Mouse (Mus musculus) liver, adult 2 months (tissue): ENCODE data around the gene 4930562C15Rik. TPM values are rescaled to one million over a fixed set of nuclear protein-coding genes. Genes with fewer than 3 reads are reported as not detected.
A peak's percentile ranks its signal among the peaks of the same experiment; 100 is the strongest.

Experiments used
- DNase-seq: peaks from one replicate; pipeline ENCODE4 v3.0.0-alpha.2; 2011; ENCODE audit warnings: low read depth, low spot score; ENCODE audit errors: extremely low read depth
- H3K27ac ChIP-seq: fragments of 200-500 bp; replicated peaks from 2 replicates; pipeline ENCODE4 v1.5.1; 2012; ENCODE audit warnings: low read depth, mild to moderate bottlenecking, control low read depth, inconsistent platforms, low read length; ENCODE audit not compliant: insufficient read depth
- H3K27me3 ChIP-seq: fragments of 200-500 bp; 2 replicates; pipeline ENCODE4 v1.6.1; 2012; ENCODE audit warnings: mild to moderate bottlenecking, moderate library complexity, low read length, inconsistent platforms; ENCODE audit not compliant: control insufficient read depth, insufficient read depth
- H3K36me3 ChIP-seq: fragments of 200-500 bp; 2 replicates; pipeline ENCODE4 v1.6.1; 2012; ENCODE audit warnings: low read length, inconsistent platforms; ENCODE audit not compliant: control insufficient read depth, insufficient read depth
- H3K4me1 ChIP-seq: fragments of 200-500 bp; 2 replicates; pipeline ENCODE4 v1.6.1; 2011; ENCODE audit warnings: low read length; ENCODE audit not compliant: control insufficient read depth, insufficient read depth
- H3K4me3 ChIP-seq: fragments of 200-500 bp; 2 replicates; pipeline ENCODE4 v1.5.1; 2011; ENCODE audit warnings: low read depth, mild to moderate bottlenecking, control low read depth, low read length, moderate library complexity; ENCODE audit not compliant: insufficient read depth
- H3K79me2 ChIP-seq: fragments of 200-500 bp; 2 replicates; pipeline ENCODE4 v1.6.1; 2012; ENCODE audit warnings: inconsistent platforms, mild to moderate bottlenecking, low read length, moderate library complexity; ENCODE audit not compliant: control insufficient read depth, insufficient read depth
- H3K9ac ChIP-seq: fragments of 200-500 bp; 2 replicates; pipeline ENCODE4 v1.6.1; 2012; ENCODE audit warnings: low read depth, mild to moderate bottlenecking, control low read depth, inconsistent platforms, low read length
- CTCF ChIP-seq: fragments of 200-500 bp; IDR thresholded peaks from 2 replicates; pipeline ENCODE4 v1.5.1; 2011; ENCODE audit warnings: low read depth, low read length, control low read depth
- POLR2A ChIP-seq: fragments of 200-500 bp; IDR thresholded peaks from 2 replicates; pipeline ENCODE4 v1.6.1; 2011; ENCODE audit warnings: low read length, control low read depth; ENCODE audit not compliant: insufficient read depth; ENCODE audit errors: extremely low read depth
- WGBS: fragments of 180-500 bp; shearing (Covaris S2); methylation state at CpG from one replicate; pipeline ENCODE4 v1.1.7; 2018; 5-methylcytosine and 5-hydroxymethylcytosine counted together
- polyA plus RNA-seq: library from polyadenylated mRNA; depleted of rRNA; stranded (reverse); fragments of >200 nt; gene quantifications from 2 replicates; pipeline ENCODE4 v1.2.3, GENCODE M21; 2012
- total RNA-seq: library from RNA; depleted of rRNA; stranded (reverse); fragments of >200 nt; gene quantifications from 2 replicates; pipeline ENCODE4 v1.2.3, GENCODE M21; 2014

4930562C15Rik gene
- total and polyA plus RNA-seq, 2 experiments, result not detected

GRCm38 (mm10) chr16:4886690-4887020 lies 51.4 kb downstream of the 4930562C15Rik start:
- peaks cover 29% of the 10 kb centered on the region; the same call in 1 of the 2 replicates for H3K79me2 ChIP-seq
- H3K4me1 ChIP-seq, result peaks cover 35% of the 10 kb centered on the region
- no peak for TF ChIP-seq POLR2A
- no peak for TF ChIP-seq CTCF
- H3K27ac ChIP-seq, result peak overlapping the region; percentile 96
- no peaks in the 10 kb centered on the region for H3K27me3 ChIP-seq
- peak; percentile 85 for DNase-seq
- WGBS, result under 1% methylated on average over 8 of the region's 8 CpGs
- peak overlapping the region; percentile 91 for H3K4me3 ChIP-seq
- H3K9ac ChIP-seq, result peak overlapping the region; percentile 89
- H3K36me3 ChIP-seq, result 0 out of 2 replicates have a peak, but pooled peaks cover 2% of the 10 kb centered on the region

GRCm38 (mm10) chr16:4890201-4890709 lies 55.0 kb downstream of the 4930562C15Rik start:
- WGBS, result 20% methylated on average over 4 of the region's 4 CpGs
- Histone ChIP-seq H3K79me2 (peaks cover 40% of the 10 kb centered on the region; the same call in 1 of the 2 replicates), H3K27ac (no peak overlapping the region), H3K9ac (no peak overlapping the region), H3K36me3 (0 out of 2 replicates have a peak, but pooled peaks cover 2% of the 10 kb centered on the region), H3K4me1 (peaks cover 42% of the 10 kb centered on the region), H3K27me3 (no peaks in the 10 kb centered on the region), H3K4me3 (no peak overlapping the region)
- peak; percentile 74 for DNase-seq
- TF ChIP-seq POLR2A, result no peak
- TF ChIP-seq CTCF, result no peak

GRCm38 (mm10) chr16:4892171-4892570 lies 57.0 kb downstream of the 4930562C15Rik start:
- TF ChIP-seq POLR2A (no peak), CTCF (no peak)
- Histone ChIP-seq H3K27ac (peak overlapping the region; percentile 24; the same call in 1 of the 2 replicates), H3K36me3 (0 out of 2 replicates have a peak, but pooled peaks cover 2% of the 10 kb centered on the region), H3K4me1 (peaks cover 47% of the 10 kb centered on the region), H3K4me3 (no peak overlapping the region), H3K9ac (no peak overlapping the region), H3K27me3 (no peaks in the 10 kb centered on the region), H3K79me2 (peaks cover 39% of the 10 kb centered on the region; the same call in 1 of the 2 replicates)
- DNase-seq, result peak; percentile 99
- WGBS, result 18% methylated on average over 6 of the region's 6 CpGs

GRCm38 (mm10) chr16:4894201-4894908 lies 59.1 kb downstream of the 4930562C15Rik start:
- 65% methylated on average over 7 of the region's 7 CpGs for WGBS
- no peak overlapping the region for H3K4me3 ChIP-seq
- DNase-seq, result no peak
- no peak overlapping the region for H3K9ac ChIP-seq
- TF ChIP-seq CTCF (no peak), POLR2A (no peak)
- H3K79me2 ChIP-seq, result peaks cover 40% of the 10 kb centered on the region; the same call in 1 of the 2 replicates
- peaks cover 39% of the 10 kb centered on the region for H3K4me1 ChIP-seq
- peak overlapping the region; percentile 42 for H3K27ac ChIP-seq
- no peaks in the 10 kb centered on the region for H3K27me3 ChIP-seq
- no peaks in the 10 kb centered on the region for H3K36me3 ChIP-seq

GRCm38 (mm10) chr16:4896249-4897027 lies 61.2 kb downstream of the 4930562C15Rik start:
- Histone ChIP-seq H3K4me1 (peaks cover 30% of the 10 kb centered on the region), H3K27me3 (no peaks in the 10 kb centered on the region), H3K27ac (peak overlapping the region; percentile 74), H3K36me3 (no peaks in the 10 kb centered on the region), H3K4me3 (no peak overlapping the region), H3K9ac (no peak overlapping the region; the same call in 1 of the 2 replicates), H3K79me2 (peaks cover 31% of the 10 kb centered on the region; the same call in 1 of the 2 replicates)
- WGBS, result 19% methylated on average over 5 of the region's 5 CpGs
- DNase-seq, result peak; percentile 99
- TF ChIP-seq CTCF, result no peak
- TF ChIP-seq POLR2A, result no peak
